Mouse (Mus musculus): ENCODE results near the gene Armc5.
A peak's percentile ranks its signal among the peaks of the same experiment; 100 is the strongest.

Gene Armc5

DNA sequence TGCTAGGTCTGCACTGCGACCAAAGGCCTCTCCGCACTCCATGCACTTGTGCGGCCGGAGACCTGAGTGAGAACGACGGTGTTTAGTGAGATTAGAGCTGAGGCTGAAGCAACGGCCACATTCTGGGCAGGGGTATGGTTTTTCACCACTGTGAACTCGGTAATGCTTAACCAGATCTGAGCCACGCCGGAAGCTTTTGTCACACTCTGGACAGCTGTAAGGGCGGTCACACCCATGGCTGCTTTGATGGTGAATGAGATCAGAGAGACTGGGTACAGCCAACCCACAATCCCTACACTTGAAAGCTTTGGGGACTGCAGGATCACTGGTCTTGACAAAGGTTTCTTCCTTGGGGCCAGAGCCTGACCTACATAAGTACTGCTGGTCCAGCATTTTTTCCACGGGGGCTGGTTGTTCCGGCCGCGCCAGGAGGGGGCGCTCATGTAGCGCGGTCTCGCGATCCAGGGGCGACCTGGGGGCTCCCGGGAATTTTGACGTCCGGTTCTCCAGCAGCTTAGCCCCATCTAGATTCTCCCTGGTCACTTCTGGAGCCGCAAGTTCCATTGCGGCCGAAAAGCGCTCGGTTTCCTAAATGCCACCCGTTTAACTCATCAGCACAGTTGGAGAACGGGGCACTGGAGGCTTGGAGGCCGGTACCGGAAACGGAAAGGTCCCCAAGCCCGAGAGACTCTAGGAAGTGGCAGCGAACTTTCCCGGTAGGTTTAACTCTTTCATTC lies at the start of gene Armc5:
Gene Armc5, plus strand, starts transcription at position 487 of the 737 bp plus-strand sequence.
- peak; percentile 86 for DNase-seq (ENCODE audit: low spot score)

DNA sequence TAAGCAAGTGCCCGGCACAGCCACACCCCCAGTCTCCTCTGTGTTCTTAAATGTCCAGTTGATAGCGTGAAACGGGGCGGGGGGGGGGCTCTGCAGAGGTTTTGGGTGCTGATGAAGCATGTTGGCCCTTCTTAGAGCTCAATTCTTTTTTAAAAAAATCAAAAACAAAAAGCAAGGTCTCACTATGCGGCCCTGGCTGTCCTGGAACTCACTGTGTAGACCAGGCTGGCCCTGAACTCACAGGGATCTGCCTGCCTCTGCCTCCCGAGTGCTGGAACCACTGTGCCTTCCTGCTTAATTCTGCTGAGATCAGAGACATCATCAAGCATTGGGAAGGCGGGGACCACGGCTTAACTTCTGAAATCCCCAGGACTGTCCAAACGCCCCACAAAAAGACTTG lies 35.5 kb upstream of the Armc5 start:
- DNase-seq (ENCODE audit: low spot score) = no peak

DNA sequence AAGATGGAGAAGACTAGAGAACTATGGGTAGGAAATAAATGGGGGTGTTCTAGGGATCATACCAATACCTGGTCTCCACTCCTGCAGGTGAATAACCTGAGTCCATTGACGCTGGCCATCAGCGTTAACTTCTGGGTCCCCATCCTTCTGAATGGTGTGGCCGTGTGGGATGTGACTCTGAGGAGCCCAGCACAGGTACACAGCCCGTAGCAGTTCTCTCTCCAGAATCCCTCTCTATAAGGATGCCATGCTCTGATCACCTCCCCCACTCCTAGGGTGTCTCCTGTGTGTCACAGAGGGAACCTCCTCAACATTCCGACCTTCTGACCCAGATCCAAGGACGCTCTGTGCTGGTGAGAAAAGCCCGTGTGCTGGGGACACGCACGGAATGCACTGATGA lies 34.1 kb upstream of the Armc5 start:
- DNase-seq (ENCODE audit: low spot score) = no peak

DNA sequence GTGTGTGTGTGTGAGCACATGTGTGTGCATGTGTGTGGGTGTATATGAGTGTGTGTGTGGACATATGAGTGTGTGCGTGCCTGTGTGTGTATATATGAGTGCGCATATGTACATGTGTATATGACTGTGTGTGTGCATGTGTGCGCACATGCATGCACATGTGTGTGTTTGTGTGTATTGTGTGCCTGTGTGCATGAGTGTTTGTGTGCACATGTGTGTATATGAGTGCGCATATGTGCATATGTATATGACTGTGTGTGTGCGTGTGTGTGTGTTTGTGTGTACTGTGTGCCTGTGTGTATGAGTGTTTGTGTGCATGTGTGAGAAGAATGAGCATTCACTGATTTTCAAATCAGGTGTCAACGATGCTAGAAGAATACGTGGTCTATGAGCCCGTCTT lies 33.0 kb upstream of the Armc5 start:
- DNase-seq (ENCODE audit: low spot score) = no peak

DNA sequence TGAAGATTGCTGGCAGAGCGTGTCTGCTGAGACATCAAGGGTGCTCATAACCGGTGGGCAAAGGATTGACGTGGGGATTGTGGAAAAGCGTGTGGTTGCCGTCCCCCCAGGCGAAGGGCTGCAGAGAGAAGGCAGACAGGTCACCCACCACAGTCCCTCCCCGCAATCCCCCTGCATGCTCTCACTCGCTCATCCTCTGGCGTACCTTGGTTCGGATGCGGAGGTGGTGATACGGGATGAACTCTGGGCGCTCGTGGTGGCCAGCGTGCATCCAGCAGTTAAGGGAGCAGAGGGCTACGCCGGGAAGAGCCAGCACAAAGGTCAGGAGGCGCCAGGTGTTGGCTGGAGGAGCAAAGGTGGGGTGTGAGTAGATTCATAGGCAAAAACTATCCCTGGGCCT lies 31.4 kb upstream of the Armc5 start:
- no peak for DNase-seq (ENCODE audit: low spot score)

DNA sequence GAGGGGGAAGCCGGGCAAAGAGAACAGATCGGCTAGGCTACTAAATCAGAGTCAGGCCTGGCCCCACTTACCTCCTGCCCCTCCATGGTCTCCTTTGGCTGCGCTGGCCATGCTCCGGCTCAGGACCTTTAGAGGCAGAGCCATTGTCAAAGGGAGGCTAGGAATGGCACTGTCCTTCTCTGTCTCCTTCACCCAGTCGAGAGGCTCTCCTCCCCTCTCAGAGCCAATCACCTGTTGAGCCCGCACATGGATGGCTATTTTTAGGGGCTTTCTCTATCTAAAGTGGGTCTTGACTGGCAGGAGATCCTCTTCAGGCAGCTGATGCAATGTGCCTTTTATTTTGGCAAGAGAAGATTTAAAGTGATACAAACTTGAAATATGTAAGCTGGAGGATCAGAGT lies 31.0 kb upstream of the Armc5 start, which contains the start of gene Cox6a2:
Gene Cox6a2, minus strand, starts transcription at position 236 of the 400 bp plus-strand sequence.
- no peak for DNase-seq (ENCODE audit: low spot score)

DNA sequence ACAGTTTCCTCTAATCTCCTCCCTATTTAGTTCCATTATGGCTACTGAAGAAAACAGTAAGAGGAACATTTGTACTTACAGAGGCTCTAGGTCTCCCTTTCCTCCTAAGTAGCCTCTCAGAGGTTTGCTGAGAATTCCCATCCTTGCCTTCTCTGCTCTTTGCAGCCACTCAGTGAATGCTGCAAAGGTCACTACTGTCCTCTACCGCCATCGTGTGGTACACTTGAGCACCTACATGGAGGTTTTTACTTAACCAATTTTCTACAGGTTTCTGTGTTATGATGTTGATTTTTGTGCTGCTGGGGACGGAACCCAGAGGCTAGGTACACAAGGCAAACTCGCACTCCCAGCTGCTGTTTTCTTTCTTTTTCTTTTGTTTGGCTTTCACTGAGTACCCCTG lies 29.0 kb upstream of the Armc5 start:
- DNase-seq (ENCODE audit: low spot score) = peak; percentile 35

DNA sequence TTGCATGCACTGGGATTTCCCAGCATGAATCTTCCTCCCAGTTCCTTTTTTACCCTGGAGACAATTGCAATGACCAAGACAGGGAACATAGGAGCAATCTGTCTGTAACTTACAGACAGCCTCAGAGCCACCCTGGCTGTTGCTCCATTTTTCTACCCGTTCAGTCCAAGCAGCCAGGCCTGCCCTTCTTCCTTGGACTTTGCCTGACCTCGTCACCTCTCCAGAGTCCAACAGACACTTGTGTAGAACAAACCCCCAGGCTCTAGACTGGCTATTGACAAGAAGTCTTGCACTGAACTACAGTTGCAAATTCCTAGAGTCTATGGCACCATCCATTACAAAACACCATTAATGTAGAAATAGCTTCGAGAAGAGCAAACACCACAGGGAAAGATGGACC lies 27.3 kb upstream of the Armc5 start:
- no peak for DNase-seq (ENCODE audit: low spot score)

DNA sequence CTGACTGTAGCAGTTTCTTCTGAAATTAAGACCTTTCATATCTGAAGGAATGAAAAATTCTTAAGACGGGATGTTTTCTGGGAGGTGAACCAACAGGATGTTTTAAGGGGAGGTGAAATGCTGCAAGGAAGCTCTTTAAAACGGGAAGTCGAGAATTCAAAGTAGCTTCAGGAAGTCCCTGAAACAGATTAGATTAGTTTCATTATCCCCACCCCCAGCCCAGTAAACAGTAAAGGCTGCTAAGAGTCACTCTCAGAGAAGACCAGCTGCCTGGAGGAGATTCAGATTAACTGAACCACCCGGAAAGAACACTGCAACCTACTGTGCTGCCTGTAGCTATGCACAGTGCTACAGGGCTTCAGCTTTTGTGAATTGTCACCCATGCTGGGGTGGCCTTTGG lies 17.2 kb upstream of the Armc5 start:
- DNase-seq (ENCODE audit: low spot score) = no peak

DNA sequence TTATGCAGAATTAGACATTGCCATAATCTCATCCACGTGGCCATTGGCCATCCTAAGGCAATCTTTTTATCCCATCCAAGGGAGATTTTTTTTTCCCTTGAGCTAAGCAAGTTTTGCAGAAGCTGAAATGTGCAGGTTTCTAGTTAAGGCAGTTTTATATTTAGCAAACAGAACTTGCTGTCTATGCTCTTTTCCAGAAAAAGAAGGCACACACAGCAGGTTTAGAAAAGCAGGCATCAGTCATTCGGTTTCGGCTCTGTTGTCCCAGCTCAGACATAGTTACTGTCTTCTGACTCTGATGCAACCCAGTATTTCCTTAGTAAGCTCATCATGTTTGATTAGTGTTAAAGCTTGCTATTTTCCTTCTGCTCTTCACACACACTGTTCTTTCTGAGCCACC lies 16.2 kb upstream of the Armc5 start:
- no peak for DNase-seq (ENCODE audit: low spot score)

DNA sequence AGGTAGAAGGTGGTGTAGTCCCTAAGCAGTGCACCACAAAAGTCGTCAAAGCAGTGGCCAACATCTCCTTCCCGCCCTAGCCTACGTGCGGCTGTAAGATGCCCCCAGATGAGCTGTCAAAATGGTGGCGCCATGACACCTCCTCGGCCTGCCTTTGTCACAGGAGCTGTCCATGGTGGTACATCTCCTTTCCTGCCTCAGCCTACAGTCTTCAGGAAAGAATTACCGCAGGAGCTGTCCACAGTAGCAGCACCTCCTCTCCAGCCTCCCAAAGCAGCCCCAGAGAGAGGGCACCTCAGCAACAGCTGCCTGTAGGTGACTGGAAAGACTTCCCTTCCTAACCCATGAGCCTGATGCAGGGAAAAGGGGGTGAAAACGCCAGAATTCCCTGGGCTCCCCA lies 5.4 kb upstream of the Armc5 start:
- no peak for DNase-seq (ENCODE audit: low spot score)

DNA sequence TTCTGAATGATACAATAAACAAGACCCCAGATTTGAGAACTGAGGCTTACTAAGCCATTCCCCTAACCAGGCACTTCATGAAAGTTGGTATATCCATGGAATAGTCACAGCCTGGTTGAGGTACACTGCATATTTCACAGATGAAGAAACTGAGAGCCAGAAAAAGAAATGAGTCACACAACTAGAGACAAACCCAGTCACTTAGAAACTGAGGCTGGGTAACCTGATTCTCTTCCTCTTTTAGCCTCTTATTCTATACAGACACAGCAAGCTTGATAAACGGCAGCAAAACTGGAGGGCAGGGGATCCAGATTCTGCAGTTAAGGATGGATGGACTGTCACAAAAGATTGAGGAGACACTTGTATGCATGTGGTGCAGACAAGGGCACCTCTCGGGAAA lies 2.3 kb upstream of the Armc5 start:
- no peak for DNase-seq (ENCODE audit: low spot score)

DNA sequence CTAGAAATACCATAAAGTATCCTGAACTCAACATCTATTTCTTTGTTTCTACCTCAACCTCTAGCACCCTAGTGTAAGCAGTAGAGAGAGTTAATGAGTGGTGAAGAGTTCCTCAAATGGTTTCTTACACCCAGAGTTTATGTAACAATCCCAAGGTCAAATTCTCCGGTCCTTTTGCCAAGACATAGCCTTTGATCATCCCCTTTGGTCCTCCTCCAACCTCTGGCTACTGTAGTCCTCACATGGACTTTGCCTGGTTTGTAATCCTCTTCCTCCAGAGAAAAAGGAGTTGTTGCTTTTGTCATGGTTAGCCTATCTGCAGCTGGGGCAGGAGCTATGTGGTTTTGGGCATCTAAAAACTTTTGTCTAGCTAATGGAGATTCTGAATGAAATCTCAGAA lies 1.7 kb upstream of the Armc5 start:
- DNase-seq (ENCODE audit: low spot score) = no peak

DNA sequence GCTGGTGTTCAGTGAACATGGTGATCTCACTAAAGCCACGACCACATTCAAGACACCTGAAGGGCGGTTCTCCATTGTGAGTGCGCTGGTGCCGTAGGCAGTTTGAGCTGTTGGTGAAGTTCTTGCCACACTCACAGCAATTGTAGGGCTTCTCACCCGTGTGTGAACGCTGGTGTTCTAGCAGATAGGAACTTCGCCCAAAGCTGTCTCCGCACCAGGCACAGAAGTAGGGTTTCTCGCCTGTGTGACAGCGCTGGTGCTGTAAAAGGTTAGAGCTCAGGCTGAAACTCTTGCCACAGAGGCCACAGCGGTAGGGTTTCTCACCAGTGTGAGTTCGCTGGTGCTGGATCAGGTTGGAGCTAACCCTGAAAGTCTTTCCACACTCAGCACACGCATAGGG lies 716 bp upstream of the Armc5 start:
- DNase-seq (ENCODE audit: low spot score) = no peak

DNA sequence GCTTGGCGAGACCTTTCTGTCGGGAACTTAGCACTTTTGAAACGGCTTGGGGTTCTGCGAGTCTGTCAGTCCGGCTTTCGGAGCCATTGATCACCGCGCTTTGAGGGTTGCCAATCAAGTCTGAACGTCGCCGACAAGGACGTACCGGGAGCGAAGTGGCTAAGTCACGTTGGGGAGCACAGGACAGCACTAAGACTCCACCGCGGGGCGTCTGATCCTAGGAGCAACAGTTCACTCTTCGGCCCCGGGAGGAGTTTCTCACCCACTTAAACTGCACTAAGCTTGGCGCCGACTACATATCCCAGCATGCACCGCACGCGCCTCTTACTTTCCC lies 418 bp downstream of the Armc5 start:
- no peak for DNase-seq (ENCODE audit: low spot score)

DNA sequence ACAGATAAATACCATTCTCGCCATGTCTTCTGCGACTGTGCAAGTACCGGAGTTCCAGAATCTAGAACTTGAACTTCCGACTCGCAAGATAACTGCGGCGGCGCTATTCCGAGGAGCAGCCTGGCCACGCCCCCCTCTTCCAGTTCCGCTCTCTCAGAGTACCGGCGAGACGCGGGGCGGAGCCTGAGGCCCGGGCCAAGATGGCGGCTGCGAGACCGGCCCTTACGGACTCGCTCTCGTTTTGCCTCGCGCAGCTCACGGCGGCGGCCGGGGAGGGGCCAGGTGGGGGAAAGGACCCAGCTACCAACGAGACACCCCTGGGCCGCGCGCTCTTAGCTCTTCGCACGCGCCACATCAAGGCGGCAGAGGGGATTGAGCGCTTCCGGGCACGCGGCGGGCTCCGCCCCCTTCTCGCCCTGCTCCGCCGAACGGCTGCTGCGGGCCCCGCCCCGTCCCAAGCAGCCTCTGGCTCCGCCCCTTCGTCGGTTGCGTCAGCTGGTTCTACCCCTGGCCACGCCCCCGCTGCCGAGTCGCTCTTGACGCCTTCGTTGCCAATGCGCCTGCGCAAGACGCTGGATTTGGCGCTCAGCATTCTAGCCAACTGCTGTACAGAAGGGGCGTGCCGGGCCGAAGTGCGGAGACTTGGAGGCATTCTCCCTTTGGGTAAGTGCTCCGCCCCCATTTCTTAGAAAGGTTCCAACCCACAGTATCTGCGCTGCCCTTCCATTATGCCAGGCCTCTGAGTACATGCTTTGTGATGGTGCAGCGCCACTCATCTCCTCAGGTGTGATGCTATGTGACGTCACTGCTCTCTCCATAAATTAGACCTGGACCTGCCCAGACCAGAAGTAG lies 1.0 kb downstream of the Armc5 start, which contains the start of gene 9130023H24Rik:
Gene 9130023H24Rik, minus strand, starts transcription at position 105 of the 852 bp plus-strand sequence.
- DNase-seq (ENCODE audit: low spot score) = peak; percentile 100

DNA sequence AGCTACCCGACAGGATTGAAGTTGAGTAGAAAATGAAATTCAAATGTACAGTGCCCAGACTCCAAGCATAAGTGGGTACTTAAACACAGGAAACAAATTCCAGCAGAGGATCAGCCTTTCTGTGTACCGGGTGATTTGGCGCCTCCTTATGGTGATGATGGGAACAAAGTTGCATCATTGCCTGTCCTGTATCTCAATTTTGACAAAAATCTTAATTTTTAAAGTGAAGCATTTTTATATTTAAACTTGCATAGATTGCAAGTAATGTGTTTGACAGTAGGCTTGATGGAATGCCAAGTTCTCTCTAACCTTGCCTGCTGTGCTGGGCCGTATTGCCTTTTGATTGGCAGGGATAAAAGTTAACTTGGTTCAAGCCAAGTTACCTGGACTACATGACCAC lies 1.8 kb downstream of the Armc5 start:
- DNase-seq (ENCODE audit: low spot score) = no peak

DNA sequence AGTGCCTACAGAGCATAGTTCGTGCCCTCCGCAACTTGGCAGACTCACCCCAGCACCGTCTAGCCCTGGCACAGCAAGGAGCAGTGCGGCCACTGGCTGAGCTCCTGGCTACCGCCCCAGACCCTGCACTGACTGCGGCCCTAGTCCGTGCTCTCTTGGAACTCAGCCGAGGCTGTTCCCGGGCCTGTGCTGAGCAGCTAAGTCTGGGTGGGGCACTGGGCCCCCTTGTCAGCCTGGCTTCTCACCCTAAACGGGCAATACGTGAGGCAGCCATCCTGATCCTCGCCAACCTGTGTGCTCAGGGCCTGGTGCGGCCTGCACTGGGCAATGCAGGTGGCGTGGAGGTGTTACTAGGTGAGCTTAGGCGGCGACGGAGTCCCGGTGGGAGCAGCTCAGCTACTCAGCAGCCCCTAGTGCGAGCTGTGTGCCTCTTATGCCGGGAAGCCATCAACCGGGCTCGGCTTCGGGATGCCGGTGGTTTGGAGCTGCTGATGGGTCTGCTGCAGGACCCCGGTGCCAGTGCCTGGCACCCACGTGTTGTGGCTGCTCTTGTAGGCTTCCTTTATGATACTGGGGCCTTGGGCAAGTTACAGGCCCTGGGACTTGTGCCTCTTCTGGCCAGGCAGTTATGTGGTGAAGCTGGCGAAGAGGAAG lies 3.1 kb downstream of the Armc5 start:
- no peak for DNase-seq (ENCODE audit: low spot score)

DNA sequence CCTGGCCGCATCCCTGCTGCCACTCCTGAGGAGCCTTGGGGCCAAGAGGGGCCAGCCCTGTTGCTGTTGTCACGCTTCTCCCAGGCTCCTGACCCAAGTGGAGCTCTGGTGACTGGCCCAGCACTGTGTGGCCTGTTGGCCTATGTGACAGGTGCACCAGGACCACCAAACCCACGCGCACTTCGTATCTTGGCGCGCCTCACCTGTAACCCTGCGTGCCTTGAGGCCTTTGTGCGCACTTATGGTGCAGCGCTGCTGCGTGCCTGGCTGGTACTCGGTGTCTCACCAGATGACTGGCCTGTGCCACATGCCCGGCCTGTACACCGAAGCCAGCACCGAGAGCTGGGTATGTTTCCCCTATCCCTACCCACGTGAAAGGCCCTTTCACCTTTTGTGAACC lies 5.2 kb downstream of the Armc5 start:
- DNase-seq (ENCODE audit: low spot score) = no peak

DNA sequence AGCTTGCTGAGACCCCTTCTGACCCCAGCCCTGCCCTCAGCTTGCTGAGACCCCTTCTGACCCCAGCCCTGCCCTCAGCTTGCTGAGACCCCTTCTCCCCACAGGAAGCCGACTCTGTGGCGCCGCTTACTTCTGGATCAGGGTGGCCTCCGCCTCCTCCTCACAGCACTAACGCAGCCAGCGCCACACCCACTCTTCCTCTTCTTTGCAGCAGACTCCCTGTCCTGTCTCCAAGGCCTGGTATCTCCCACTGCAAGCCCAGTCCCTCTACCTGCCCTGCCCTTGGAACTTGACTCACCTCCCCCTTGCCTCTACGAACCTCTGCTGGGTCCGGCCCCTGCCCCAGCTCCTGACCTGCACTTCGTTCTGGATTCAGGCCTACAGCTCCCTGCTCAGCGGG lies 6.8 kb downstream of the Armc5 start:
- no peak for DNase-seq (ENCODE audit: low spot score)

DNA sequence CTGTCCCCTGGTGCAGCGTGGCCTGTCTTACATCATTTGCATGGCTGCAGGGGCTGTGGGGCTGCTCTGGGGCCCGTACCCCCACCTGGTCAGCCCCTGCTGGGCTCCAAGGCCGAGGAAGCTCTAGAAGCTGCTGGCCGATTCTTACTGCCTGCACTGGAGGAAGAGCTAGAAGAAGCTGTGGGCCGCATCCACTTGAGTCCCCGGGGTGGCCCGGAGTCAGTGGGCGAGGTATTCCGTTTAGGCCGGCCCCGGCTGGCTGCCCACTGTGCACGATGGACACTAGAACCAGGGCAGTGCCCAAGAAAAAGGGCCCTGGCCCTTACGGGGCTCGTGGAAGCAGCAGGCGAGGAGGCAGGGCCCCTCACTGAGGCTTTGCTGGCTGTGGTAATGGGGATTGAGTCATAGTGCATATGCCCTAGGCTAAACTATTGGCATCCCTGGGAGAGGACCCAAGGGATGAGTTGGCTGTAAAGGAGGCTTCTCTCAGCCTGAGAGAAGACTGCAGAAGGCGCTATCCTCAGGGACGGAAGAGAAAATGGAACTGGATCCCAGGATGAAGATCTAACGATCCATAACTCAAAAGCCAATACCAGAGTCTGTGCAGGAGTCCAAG lies 7.4 kb downstream of the Armc5 start:
- no peak for DNase-seq (ENCODE audit: low spot score)

DNA sequence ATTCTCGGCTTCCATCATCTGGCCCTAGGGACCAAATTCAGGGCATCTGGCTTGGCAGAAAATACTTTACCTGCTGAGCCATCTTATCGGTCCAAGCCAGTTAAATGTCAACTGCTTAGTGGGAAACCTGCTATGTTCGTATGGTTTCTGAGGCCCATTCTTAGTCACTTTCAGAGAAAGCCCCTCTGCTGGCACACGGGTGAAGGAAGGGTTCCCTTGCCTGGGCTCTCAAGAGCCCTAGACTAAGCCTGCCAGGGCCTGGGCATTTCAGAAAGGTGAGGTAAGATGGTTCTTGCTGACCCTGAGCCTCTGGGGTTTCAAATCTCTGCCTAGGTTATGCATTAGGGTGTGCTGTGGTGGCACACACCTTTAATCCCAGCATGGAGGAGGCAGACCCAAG lies 8.4 kb downstream of the Armc5 start:
- no peak for DNase-seq (ENCODE audit: low spot score)
